Mouse (Mus musculus): ENCODE results near the gene Top1.
"Not testable (repeated sequence)": the region's sequence is repeated elsewhere in the genome, so short reads cannot be mapped to it uniquely, and the experiment has no call there.

The Top1 gene

GRCm38 (mm10) chr2:160630872-160631597 lies 14.7 kb upstream of the Top1 start:
- no peak for DNase-seq (ENCODE audit: low spot score in 2 of 2)

DNA sequence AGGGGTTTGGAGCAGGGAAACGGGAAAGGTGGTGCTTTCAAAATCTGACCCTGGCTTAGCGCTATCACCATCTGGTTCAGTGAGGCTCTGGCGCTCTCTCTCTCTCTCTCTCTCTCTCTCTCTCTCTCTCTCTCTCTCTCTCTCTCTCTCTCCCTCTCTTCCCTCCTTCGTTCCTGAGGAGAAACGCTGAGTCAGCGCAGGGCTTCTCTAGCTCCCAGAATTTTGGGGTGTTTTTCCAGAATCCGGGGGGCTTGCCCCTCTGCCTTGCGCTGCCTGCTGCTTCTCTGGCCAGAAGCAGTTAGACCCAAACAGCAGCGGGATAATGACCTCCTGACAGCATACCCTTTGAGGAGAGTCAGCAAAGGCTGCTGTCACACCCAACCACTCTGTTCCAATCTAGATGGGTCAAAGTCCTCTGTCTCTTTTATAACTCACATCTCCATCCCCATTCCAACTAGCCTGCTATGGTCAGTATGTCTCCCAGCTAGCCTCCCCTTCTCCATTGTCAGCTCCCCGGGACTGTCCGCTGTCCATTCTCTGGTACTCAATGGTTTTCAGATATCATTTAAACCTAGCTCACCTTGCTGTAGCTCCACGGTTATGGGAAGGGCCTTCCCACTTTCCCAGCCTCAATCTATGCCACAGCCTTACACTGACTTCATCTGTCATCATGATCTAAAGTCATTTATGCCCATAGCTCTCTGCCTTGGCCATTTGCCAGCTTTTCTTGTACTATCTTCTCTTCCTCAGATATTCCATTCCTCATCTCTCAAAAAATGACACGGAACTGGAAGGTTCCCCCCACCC lies 5.6 kb upstream of the Top1 start:
- DNase-seq (ENCODE audit: low spot score in 2 of 2) = no peak

DNA sequence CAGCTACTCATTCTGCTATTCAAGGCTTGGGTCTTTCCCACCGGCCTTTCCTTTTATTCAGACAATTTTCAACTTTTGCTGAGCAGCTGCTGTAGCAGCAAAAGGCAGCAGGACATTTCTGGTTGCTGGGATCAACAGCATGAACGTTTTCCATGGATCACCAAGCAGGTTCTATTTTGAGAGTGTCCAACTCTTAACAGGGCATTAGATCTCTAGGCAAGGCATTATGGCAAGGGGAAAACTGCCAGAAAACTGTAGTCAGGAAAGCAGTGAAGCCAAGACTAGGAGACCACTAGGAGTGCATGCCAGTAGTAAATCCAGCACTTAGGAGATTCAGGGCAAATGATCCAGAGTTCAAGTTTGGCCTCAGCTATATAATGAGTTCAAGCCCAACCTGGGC lies 4.5 kb upstream of the Top1 start:
- DNase-seq (ENCODE audit: low spot score in 2 of 2) = no peak

GRCm38 (mm10) chr2:160646144-160646844 lies 606 bp downstream of the Top1 start:
- DNase-seq (ENCODE audit: low spot score in 2 of 2) = peak in 1 of 2 experiments; percentile 31

DNA sequence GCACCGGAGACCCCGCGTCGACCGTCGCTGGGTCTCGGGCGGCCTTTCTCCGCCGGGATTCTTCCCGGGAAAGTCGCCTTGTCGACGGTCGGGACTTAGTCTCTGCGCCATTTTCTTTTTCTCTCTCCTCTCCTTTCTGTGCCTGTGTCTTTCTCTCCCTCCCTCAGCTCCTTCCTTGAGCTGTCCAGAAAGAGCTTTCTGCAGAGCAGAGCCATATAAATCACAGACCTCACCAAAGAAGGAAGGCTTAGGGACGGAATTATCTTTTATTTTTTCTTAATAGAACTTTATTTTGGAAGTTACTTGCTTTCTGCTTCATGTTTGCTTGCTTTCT lies 1.1 kb downstream of the Top1 start:
- peak in 1 of 2 experiments; percentile 39 for DNase-seq (ENCODE audit: low spot score in 2 of 2)

- DNase-seq (ENCODE audit: low spot score in 2 of 2) = no peak
Measured at GRCm38 (mm10) chr2:160648097-160648496, 2.4 kb downstream of the Top1 start.

GRCm38 (mm10) chr2:160649072-160649471 lies 3.4 kb downstream of the Top1 start:
- no peak for DNase-seq (ENCODE audit: low spot score in 2 of 2)

DNA sequence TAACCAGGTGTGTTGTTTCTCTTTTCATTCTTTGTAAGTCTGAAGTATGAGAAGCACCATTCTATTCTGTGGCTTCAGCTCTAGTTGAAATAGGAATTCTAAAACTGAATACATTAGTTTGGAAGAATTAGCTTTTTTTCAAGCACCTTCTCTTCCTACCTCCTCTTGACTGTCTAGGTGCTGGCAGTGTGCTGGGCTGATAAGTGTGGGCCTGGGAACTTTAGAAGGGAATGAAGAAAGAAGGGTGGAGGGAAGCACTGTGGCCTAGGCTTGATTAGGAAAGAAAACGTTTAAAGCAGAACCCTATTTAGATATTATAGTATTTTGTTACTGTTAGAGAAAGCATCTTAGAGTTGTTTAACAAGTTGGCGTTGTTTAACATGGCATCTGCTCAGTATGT lies 5.5 kb downstream of the Top1 start:
- no peak for DNase-seq (ENCODE audit: low spot score in 2 of 2)

DNA sequence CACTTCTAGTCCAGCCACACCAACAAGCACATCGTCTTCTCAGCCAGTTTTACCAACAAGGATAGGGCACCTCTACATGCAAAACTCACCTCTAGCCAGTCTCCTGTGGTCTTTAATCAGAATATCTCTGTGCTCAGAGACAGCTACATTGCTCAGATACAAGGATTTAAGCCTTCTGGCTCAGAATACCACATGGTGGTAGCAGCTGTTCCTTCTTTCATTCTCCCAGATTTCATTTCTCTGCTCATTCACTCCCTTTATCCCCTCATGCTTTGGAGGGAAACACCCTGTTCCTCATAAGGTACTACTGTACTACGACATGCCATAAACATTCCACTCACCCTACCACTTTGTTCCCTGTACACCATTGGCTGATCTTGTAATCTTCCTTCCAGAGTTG lies 7.5 kb downstream of the Top1 start:
- DNase-seq (ENCODE audit: low spot score in 2 of 2) = no peak

DNA sequence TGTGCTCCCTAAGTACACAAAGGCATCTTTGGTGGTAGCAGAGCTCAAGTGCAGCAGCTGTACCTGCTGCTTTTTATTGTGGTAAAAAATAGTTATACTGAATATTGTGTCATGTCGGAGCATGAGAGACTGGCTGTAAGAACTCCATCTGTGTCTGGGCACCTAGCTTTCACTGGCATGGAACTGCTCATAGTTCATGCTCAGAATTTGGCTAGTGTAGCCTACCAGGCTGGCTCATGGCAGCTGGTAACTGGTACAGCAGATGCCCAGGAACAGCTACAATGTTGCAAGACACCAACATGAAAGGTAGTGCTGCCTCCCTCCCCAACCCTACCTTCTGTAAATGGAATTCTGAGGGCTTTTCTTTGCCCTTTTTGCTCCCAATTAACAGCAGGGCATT lies 9.9 kb downstream of the Top1 start:
- no peak for DNase-seq (ENCODE audit: low spot score in 2 of 2)

DNA sequence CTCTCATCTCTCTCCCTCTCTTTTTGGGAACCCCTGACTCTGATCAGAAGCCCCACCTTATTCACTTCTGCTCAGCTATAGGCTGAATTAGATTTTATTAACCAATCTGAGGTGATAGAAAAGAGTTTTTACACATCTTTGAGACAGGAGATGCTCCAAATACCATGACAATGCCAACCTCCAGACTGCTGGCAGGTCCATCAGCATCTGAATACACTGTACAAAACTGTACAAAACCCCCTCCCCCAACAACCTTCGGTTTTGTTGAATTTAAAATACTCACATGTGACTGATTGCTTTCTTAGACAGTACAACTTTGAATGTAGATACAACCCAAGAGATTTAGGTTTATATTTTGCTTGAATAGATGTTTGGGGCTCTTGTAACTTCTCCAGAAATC lies 10.5 kb downstream of the Top1 start:
- no peak for DNase-seq (ENCODE audit: low spot score in 2 of 2)

- no peak for DNase-seq (ENCODE audit: low spot score in 2 of 2)
Measured at GRCm38 (mm10) chr2:160657801-160658442, 12.2 kb downstream of the Top1 start.

- no peak for DNase-seq (ENCODE audit: low spot score in 2 of 2)
Measured at GRCm38 (mm10) chr2:160658811-160659210, 13.1 kb downstream of the Top1 start.

DNA sequence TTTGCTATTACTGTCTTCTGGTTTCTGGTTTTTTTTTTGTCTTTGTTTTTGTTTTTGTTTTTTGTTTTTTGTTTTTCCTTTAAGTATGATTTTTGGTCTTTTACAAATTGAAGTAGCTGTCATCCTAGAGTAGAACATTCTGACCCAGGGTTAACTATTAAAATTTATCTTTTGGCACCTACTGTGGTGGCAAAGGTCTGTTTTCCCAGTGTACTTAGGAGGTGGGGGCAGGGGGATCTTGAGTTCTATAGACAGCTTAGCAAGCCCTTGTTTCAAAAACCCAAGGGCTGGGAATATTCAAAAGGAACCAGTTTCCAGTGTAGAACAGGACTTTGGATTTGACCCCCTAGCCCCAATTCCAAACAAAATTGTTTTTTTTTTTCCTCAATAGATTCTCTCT lies 18.7 kb downstream of the Top1 start:
- no peak for DNase-seq (ENCODE audit: low spot score in 2 of 2)

- DNase-seq (ENCODE audit: low spot score in 2 of 2) = not testable (repeated sequence)
Measured at GRCm38 (mm10) chr2:160664986-160665385, 19.3 kb downstream of the Top1 start.

GRCm38 (mm10) chr2:160667259-160667658 lies 21.6 kb downstream of the Top1 start:
- DNase-seq (ENCODE audit: low spot score in 2 of 2) = no peak

DNA sequence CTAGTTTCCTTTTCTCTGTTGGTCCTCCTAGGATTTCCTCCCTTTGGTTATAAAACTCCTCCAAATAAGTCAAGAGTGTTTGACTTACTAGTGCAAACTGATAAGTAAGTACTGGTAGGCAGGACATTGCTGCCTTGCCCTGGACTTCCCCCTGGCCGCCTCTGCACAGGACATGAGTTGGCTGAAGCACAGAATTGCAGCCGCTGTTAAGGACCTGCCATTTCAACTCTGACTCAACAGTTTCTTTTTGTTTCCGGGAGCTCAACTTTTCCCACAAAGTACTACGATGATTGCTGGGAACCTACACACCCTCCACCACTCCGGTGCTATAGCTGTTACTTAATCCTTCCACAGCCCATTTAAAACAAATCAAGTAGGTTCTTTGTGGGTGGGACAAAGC lies 54.6 kb downstream of the Top1 start:
- DNase-seq (ENCODE audit: low spot score in 2 of 2) = no peak

- no peak for DNase-seq (ENCODE audit: low spot score in 2 of 2)
Measured at GRCm38 (mm10) chr2:160701603-160702002, 55.9 kb downstream of the Top1 start.

DNA sequence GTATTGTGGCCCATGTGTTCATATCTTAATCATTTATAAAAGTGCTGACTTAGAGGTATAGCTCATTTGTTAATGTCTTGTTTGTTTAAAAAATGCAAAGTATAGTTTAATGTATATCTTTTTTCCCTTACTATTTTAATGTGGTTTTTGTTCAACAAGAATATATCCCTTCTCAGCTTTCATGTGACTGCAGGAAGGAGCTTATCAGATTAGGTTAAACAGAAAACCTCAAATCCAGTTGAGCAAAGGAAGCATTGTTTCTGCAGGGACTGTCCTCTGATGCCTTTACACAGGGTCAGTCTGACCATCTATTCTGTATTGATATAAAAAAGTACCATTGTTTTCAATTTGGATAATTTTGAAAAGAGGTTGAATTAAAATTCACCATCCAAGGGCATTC lies 57.1 kb downstream of the Top1 start:
- DNase-seq (ENCODE audit: low spot score in 2 of 2) = no peak

- DNase-seq (ENCODE audit: low spot score in 2 of 2) = no peak
Measured at GRCm38 (mm10) chr2:160707673-160708072, 62.0 kb downstream of the Top1 start.

DNA sequence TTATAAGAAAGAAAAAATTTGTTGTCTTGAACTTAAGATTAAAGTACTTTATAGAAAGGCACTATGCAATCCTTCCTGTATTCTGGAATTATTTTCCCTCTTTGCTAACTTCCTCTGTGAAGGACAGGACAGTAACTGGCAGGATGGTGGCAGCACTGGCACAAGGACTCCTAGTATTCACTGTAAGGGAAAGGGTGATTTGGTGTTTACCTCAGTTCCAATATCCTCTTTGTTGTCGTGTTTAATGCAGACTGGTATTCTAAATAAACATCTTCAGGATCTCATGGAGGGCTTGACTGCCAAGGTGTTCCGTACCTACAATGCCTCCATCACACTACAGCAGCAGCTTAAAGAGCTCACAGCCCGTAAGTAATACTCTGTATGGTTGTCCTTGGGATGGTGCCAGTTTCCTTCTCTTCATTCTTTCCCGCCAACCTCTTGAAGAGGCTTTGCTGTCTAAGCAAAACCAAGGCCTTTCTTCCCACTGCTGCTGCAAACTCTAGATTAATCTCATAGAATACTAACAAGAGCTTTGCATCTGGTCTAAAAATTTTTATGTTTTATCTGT lies 69.9 kb downstream of the Top1 start:
- DNase-seq (ENCODE audit: low spot score in 2 of 2) = no peak

DNA sequence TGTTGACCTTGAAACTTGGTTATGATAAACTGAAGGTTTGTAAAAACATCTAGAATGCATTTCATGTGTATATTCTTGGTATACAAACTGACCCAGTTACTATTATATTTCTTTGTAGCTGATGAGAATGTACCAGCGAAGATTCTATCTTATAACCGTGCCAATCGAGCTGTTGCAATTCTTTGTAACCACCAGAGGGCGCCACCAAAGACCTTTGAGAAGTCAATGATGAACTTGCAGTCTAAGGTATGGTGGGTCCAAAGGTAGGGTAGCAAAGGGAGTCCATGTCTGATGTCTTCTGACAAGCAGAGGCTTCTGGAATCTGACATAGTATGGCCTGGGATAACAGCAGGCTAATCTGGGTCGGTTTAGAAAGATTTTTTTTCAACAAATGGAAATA lies 71.6 kb downstream of the Top1 start:
- DNase-seq (ENCODE audit: low spot score in 2 of 2) = no peak

All from frontal cortex, postnatal 36 days (tissue).